Comparison of ENCODE assay signal across 17 mouse cellular contexts in genomic region chr17:29934133-29934851, GRCm38 (mm10).
"Had no signal": no experiment of that assay in that cellular context is flagged by ENCODE, and none has a peak within 500 bp of the region (broad histone marks: within the 10 kb centered on the region; RNA-seq: fewer than 3 reads in every experiment).

No protein-coding gene starts in this region.

- ATAC-seq: liver, postnatal 0 days had no signal

- H3K9me3 ChIP-seq: liver, embryonic 13.5 days; lung, embryonic 15.5 days; neural tube, embryonic 15.5 days had no signal

- H3K36me3 ChIP-seq: limb, embryonic 12.5 days; liver, embryonic 13.5 days; lung, embryonic 15.5 days; midbrain, embryonic 12.5 days; neural tube, embryonic 15.5 days had no signal

- H3K4me3 ChIP-seq: layer of hippocampus, adult 2 months; limb, embryonic 12.5 days; liver, embryonic 13.5 days; lung, embryonic 15.5 days; megakaryocyte, embryonic 14.5 days; midbrain, embryonic 12.5 days; neural tube, embryonic 15.5 days had no signal

- H3K9ac ChIP-seq: limb, embryonic 12.5 days; liver, embryonic 13.5 days; liver, postnatal 0 days; lung, embryonic 15.5 days; midbrain, embryonic 12.5 days; neural tube, embryonic 15.5 days had no signal

- DNase-seq: kidney, postnatal 10 days; kidney, postnatal 4 days; liver; liver, embryonic 13.5 days; liver, postnatal 0 days; lung, postnatal 14 days; right cerebral cortex, adult 18-20 months; right cerebral cortex, postnatal 25 days; thymus, adult 18-20 months; thymus, postnatal 14 days had no signal

- H3K27ac ChIP-seq: layer of hippocampus, adult 2 months; limb, embryonic 12.5 days; liver, embryonic 13.5 days; lung, embryonic 15.5 days; macrophage; neural tube, embryonic 15.5 days had no signal

- H3K27me3 ChIP-seq: neural tube, embryonic 15.5 days had no signal

- H3K4me2 ChIP-seq: limb, embryonic 12.5 days; liver, embryonic 13.5 days; lung, embryonic 15.5 days; midbrain, embryonic 12.5 days; neural tube, embryonic 15.5 days had no signal

- H3K4me1 ChIP-seq: limb, embryonic 12.5 days; liver, embryonic 13.5 days; megakaryocyte, embryonic 14.5 days; midbrain, embryonic 12.5 days had no signal
